Mouse (Mus musculus): Measurements from ENCODE around the gene Uhrf1bp1.

Uhrf1bp1 gene

GRCm38 (mm10) chr17:27839469-27840252, 16.6 kb upstream of the Uhrf1bp1 start:
- peak; percentile 96 for DNase-seq (ENCODE audit: low spot score)

DNA sequence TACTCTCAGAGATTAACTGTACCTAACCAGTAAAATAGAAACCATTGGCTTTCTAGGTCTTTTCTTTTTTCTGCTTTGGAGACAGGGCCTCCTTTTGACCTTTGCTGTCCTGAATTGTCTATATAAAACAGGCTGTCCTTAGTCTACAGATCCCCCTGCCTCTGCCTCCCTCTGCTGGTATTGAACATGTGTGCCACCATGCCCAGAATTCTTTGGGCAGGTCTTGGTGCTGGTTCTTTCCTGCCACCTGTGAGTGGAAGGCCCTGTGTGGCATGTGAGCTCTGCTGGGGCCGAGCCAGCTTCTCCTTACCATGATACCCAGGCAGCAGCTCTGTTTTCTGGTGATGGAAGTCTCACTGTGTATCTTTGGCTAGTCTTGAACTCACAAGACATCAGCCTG, 7.9 kb upstream of the Uhrf1bp1 start:
- DNase-seq (ENCODE audit: low spot score), result no peak

DNA sequence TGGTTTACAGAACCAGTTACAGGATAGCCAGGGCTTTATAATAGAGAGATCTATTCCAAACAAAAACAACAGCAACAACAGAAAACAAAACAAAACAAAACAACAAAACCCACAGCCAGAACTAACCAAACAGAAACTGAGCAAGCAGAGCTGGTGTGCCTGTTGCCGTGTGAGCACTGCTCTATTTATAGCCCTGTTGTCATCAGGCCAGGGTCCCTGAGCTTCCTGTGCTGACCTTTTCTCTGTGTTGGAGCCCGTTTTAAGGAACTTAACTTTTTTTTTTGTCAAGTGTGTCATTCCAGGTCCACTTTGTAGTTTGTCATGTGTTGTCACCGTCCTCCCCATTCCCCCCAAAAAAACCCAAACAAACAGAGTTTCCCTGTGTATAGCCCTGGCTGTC, 5.2 kb upstream of the Uhrf1bp1 start:
- no peak for DNase-seq (ENCODE audit: low spot score)

- peak; percentile 20 for DNase-seq (ENCODE audit: low spot score)
These were observed 782 bp downstream of the Uhrf1bp1 start for GRCm38 (mm10) chr17:27856798-27857648.

GRCm38 (mm10) chr17:27857649-27858475, 1.6 kb downstream of the Uhrf1bp1 start:
- no peak for DNase-seq (ENCODE audit: low spot score)

DNA sequence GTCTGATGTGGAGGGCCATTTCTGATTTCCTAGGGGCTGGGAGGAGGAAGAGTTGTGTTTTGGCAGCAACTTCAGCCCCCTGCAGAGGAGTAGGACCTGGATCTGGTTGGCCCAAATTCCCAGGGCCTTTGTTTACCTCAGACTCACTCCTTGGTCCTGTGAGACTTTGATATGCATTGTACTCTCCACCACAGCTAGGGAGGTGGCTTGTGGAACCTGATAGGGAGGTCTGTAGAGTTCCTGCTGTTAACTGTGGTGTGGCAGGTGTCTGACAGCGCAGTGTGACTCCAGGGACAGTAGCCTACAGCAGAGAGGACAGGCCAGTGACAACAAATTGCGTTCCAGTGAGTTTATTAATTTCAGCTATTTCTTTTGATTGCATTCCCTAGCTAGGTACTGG, 2.9 kb downstream of the Uhrf1bp1 start:
- no peak for DNase-seq (ENCODE audit: low spot score)

DNA sequence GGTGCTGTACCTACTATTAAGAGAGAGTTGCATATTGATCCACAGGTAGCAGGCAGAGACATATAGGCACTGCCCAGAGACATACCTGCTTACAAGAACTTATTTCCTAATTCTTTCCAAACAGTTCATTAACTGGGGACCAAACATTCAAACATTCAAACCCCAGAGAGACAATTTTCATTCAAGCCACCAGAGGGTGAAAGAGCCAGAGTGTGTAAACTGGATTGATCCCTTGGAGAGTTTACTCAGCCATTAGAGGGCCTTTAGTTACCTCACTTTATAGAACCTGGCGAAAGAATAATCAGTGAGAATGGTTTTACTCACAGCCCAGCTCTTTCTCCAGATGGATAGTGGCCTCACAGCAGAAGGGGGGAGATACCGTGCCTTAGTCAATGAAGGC, 9.2 kb downstream of the Uhrf1bp1 start:
- DNase-seq (ENCODE audit: low spot score), result no peak

GRCm38 (mm10) chr17:27866737-27867136, 10.5 kb downstream of the Uhrf1bp1 start:
- DNase-seq (ENCODE audit: low spot score), result no peak

DNA sequence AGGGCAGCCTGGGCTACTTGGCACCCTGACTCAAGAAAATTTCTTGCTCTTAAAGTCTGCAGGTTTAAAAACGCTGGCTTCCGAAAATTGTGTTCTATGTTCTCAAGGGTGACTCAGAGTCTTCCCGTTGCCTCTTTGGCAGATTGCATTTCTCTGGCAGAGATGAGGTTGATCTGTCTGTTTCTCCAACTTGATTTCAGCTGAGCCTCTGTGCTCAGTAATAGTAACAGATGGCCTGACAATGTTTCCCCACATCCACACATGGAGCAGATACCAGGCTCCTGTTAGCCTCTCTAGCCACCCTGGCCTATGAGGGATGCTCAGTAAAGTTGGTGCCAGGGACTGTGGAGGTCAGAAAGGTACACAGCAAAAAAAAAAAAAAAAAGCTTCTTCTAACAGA, 15.6 kb downstream of the Uhrf1bp1 start:
- DNase-seq (ENCODE audit: low spot score), result no peak

- DNase-seq (ENCODE audit: low spot score), result no peak
These were observed 17.3 kb downstream of the Uhrf1bp1 start for GRCm38 (mm10) chr17:27873583-27873982.

GRCm38 (mm10) chr17:27874510-27874909, 18.3 kb downstream of the Uhrf1bp1 start:
- no peak for DNase-seq (ENCODE audit: low spot score)

GRCm38 (mm10) chr17:27881518-27881917, 25.3 kb downstream of the Uhrf1bp1 start:
- no peak for DNase-seq (ENCODE audit: low spot score)

DNA sequence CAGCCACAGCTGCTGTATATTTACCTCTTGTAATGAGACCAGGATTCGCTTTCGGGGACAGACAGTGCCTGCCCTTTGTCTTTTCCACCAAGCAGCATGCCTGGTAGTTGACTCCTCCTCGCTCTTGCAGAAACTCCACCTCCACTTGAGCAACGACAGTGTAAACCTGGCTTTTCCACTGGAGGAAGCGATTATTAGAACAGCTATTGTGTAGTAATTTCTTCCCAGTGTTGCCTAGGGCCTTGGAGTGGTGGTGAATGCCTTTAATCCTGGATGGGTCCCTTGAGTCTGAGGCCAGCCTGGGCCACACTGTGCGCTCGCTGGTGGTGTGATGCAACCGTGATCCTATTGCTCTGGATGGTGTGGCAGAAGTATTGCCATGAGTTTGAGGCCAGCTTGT, 26.9 kb downstream of the Uhrf1bp1 start:
- no peak for DNase-seq (ENCODE audit: low spot score)

GRCm38 (mm10) chr17:27883994-27884393, 27.8 kb downstream of the Uhrf1bp1 start:
- no peak for DNase-seq (ENCODE audit: low spot score)

- no peak for DNase-seq (ENCODE audit: low spot score)
These were observed 30.4 kb downstream of the Uhrf1bp1 start for GRCm38 (mm10) chr17:27886499-27887210.

DNA sequence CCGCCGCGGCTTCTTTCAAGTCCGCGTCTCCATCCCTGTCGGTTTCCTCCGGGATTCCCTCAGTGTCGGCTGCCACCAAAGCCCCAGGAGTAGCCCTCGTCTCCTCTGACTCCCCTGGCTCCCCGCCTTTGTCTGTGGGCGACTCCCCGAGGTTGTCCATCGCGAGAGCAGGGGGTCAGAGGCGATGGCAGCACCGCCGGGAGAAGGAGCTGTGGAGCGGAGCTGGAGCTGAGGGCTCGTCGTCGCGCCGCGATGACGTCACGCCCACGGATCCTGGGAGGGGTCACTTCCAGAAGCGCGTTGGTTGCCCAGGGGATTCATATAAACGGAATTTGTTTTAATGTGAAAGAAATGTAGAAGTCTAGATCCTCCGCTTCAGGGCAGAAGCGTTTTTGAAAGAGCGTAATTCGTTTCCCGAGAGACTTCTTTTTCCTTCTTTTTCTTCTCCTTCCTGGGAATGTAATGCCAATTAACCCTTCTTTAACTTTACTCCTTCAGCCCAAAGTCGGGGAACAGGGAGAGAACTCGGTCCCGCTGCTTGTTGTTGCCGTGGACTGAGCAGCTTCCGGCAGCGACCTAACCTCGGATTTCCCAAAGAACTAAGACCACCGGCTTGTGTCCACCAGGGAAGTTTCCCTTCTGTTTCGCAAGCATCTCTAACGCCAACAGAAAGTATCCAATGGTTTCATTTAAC, 51.4 kb downstream of the Uhrf1bp1 start:
- peak; percentile 88 for DNase-seq (ENCODE audit: low spot score)

DNA sequence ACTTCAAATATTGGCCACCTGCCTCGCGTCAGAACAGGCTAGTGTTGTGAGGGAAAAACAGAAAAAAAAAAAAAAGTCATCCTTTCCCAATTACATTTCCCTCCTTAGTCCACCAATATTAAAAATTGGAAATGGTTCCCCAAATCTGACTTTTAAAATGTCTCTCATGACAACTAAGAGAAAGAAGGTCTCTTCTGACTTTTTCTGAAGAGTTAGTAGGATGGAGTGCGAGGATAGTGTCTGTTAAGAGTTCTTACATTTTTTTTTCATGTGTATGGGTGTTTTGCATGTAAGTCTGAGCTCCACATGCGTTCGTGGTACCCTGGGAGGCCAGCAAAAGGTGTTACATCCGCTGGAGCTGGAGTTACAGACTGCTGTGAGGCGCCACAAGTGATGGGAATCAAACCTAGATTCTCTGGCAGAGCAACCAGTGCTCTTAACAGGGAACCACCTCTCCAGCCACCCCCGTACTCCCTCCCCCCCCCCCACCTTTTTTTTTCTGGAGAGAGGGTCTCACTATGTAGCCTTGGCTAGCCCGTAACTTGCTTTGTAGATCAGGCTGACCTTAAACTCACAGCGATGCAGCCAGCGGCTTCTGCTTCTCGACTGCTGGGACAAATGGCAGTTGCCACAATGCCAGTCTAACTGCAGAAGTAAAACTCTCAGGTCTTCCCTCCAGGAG, 52.1 kb downstream of the Uhrf1bp1 start:
- DNase-seq (ENCODE audit: low spot score), result peak; percentile 31

DNA sequence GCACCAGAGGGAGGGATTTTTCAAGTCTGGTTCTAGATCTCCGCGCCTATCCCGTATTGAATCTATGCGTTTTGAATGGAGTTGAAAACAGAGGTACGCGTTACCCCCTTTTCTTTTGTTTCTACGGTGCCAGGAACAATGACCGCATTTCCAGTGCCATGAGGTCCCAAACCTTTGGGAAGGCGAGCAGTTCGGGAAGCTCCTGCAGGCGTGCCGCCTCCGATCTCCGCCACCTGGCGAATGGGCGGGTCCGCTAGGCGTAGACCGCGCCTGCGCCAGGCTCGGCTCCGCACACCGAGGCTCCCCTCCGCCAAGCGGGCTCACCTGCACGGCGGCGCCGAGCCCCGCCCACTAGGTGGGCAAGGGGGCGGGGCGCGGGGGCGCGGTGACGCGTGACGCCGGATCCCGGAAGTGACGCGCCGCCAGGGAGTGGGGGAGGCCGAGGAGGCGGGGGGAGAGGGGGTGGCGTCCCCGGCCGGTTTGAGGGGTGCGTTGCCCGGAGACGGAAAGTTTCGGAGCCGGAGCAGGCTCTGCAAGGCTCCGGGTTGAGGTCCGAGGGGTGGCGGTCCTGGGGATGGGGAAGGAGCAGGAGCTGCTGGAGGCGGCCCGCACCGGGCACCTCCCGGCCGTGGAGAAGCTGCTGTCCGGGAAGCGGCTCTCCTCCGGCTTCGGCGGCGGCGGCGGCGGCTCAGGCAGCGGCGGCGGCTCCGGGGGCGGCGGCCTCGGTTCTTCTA, 52.8 kb downstream of the Uhrf1bp1 start, which contains the start of gene Anks1:
Anks1 (plus strand) TSS at position 419 of the 734 bp plus-strand sequence.
- peak; percentile 72 for DNase-seq (ENCODE audit: low spot score)

GRCm38 (mm10) chr17:27909622-27910500, 53.6 kb downstream of the Uhrf1bp1 start, which contains the start of gene Taf11:
Gene Taf11, minus strand, starts transcription at chr17:27909844.
- DNase-seq (ENCODE audit: low spot score), result no peak

All from ovary, adult 18-20 months (tissue).